Mouse (Mus musculus): ENCODE results near the gene Thoc5. TPM values are rescaled to one million over a fixed set of nuclear protein-coding genes. Genes with fewer than 3 reads are reported as not detected.

Thoc5 gene
- 10 to 100 TPM; 33.3 to 33.6 TPM for total RNA-seq (2021)
- long read RNA-seq, experiment 1, transcript Thoc5-201 (20 exons, 2,235 nt) = major isoform, 33 of 37 reads
- long read RNA-seq, experiment 1, partial matches to known transcripts = 3 of 37 reads
- long read RNA-seq, experiment 1, other reads (novel, unspliced or antisense) = 1 of 37 reads
- long read RNA-seq, experiment 2, transcript Thoc5-201 (20 exons, 2,235 nt) = major isoform, 8 of 9 reads
- long read RNA-seq, experiment 2, partial matches to known transcripts = 1 of 9 reads
- long read RNA-seq, experiment 2, other reads (novel, unspliced or antisense) = 0 of 9 reads

GRCm38 (mm10) chr11:4894848-4895816 is at the start of gene Thoc5:
Gene Thoc5 (plus strand): TSS chr11:4895320.
- peak; percentile 86 to 88 for DNase-seq

DNA sequence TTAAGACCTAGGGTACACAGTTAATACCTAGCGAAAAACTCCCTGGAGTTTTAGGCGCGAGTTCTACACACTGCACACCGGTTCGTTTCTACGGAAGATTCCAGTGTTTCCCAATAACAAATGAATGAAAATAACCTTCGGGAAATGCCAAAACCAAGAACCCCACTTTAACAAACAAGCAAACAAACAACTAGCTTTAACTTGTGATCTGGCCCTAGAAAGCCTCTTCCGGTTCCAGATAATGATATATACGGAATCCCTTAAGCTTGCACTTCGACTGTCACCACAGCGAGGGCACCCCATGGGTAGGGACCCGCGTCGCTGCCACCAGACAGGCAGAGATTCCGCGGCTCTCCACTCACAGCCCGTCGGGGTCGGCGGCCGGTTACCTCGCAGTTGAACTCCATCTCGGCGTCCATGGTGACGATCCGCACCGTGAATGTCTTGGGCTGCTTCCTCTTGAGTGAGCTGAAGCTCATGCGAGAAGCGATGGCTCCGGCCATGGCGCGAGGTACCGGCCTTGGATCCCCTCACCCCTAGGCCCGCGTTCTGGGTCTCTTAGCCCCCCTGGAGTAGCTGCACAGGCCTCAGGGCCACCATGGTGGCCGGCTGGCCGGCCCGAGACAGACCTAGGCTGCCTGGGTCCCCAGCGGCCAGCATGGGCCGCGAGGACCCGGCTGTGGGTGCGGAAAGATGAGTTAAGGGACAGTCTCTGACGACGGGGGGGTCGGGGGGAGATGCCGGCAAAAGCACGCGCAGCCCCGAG is 46.5 kb upstream of the Thoc5 start:
- peak; percentile 61 to 67 for DNase-seq

GRCm38 (mm10) chr11:4849258-4849943 is 45.7 kb upstream of the Thoc5 start, which contains the start of gene Nf2:
Gene Nf2 (minus strand): TSS chr11:4849536.
- peak; percentile 96 to 98 for DNase-seq

- DNase-seq = no peak
Observed at GRCm38 (mm10) chr11:4850404-4850803, 44.7 kb upstream of the Thoc5 start.

- no peak for DNase-seq
Observed at GRCm38 (mm10) chr11:4853021-4853420, 42.1 kb upstream of the Thoc5 start.

DNA sequence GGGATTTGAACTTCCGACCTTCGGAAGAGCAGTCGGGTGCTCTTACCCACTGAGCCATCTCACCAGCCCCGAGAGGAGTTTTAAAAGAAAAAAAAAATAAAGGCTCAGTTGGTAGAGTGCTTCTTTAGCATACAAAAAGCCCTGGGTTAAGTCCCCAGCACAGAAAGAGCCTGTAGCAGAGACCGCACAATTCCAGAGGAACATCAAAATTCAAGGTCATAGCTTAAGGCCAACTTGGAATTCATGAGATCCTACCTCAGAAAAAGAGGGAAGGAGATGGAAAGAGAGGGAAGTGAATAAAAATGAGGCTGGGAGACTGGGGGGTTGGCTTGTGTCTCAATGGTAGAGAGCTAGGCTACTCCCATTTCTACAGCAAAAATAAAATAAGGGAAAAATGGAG is 40.9 kb upstream of the Thoc5 start:
- DNase-seq = no peak

DNA sequence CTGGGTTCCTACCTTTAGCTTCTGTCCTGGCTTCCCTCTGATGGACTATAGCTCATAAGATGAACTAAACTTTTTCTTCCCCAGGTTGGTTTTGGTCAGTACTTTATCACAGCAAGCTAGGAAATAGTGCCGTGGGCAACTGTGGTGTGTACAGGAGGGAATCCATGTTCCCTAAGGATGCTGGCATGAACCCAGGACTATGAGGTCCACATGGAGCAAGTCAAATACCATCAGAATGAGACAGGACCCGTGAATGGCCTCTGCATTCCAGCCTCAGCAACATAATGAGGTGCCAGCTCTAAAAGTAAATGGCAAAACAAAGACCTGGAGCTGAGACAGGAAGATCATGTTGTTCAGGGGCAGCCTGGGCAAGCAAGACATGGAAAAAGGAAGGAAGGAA is 36.7 kb upstream of the Thoc5 start:
- no peak for DNase-seq

DNA sequence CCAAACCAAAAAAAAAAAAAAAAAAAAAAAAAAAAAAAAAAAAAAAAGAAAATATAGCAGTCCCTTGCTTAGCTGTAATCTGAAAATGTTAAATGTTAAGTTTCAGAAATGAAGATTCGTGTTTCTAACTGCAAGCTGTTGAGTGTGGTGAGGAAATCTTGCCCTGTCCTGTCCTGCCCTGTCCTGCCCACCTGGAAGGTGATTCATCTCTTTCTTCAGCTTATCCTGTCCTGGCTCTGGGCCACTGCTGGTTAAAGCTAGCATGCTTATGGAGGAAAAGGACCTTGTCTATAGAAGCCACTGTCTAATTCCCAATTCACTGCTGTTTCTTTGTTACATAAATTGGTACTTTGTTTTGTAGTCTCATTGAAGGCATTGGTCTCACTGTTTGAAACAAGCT is 34.1 kb upstream of the Thoc5 start:
- DNase-seq = no peak

GRCm38 (mm10) chr11:4861816-4862604 is 33.1 kb upstream of the Thoc5 start:
- no peak for DNase-seq

- no peak for DNase-seq
Observed at GRCm38 (mm10) chr11:4862730-4863129, 32.4 kb upstream of the Thoc5 start.

DNA sequence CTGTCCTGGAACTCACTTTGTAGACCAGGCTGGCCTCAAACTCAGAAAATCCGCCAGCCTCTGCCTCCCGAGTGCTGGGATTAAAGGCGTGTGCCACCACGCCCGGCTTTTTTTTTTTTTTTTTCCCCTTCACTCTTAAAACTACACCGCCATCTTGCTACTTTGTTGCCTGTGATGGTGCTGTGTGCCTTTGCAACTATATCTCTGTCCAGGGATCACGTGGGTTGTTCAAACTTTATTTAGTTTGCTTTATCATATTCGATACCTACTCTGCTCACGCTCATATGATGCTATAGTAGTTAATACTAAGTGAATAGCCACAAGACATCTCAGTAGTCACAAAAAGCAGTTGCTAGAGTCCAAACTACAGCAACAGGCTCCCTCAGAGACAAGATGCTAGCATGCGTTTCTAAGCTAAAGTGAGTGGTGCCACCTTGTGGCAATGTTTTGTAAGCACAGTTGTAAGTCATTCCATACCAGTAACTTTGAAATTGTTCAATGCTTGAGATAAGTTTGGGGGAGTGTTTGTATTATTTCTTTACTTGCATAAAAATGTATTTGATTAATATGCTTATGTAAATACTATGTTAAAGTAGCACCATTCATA is 29.4 kb upstream of the Thoc5 start:
- peak; percentile 63 to 72 for DNase-seq

DNA sequence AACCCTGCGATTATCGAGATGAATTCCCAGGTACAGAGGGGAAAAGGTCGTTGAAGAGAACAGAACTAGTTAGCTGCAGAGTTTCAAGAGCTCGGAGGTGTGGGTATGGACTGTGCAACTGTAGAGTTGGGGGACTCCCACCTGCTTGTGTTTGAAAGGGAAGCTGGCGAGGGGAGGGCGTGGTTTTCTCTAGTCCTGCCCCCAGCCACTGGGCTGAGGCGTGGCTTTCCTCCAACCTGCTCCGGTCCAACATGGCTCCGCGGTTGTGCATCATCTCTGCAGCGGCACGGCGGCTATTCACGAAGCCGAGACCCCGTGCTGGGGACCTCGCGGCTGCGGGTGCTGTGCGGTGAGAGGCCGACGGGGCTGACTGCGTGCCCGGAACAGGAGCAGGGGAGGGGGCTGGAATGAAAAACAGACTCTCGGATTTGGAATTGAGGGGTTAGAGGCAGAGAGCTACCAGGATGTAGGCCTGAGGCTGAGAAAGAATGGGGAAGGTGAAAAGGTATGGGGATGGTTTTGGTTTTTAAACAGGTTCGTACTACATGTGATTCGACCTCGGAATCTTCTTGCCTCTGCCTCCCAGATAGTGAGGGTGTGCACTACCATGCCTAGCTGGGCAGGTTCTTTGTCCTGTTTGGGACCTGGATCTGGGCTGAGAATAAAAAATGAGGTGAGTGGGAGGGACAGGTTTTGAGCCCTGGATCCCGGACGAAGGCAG is 21.2 kb upstream of the Thoc5 start, which contains the start of gene Nipsnap1:
TSS of gene Nipsnap1 (plus strand) at position 197 of the 721 bp plus-strand sequence.
- peak; percentile 80 to 86 for DNase-seq

- DNase-seq = peak in 1 of 2 experiments; percentile 34
Observed at GRCm38 (mm10) chr11:4874551-4874950, 20.6 kb upstream of the Thoc5 start.

- no peak for DNase-seq
Observed at GRCm38 (mm10) chr11:4881087-4881486, 14.0 kb upstream of the Thoc5 start.

DNA sequence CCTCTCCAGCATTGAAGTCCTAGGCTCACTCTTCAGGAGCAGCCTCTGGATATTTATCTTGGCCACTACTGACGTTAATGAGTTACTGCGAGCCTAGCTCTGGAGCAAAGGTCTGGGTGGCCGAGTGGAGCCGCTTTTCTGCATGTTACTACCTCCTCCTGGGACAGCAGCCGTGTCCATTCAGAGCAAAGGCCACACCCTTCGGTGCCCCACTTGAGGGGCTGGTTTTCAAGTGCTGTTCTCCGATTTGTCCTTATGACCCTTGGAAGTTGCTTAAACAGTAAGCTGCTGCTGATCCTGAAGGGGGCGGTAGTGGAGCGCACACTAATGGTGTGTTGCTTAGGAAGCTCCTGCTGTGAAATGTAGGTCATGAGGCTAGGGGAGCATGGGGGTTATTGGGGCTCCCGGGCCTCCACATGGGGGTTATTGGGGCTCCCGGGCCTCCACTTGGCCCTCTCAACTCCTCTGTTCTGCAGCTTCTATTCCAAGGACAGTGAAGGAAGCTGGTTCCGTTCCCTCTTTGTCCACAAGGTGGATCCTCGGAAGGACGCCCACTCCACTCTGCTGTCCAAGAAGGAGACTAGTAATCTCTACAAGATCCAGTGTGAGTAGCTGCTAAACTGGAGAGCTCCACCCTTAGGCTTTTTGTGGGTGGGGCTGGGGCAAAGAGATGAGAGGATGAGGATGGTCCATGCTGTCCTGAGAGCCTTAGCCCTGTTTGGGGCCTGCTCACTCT is 12.1 kb upstream of the Thoc5 start:
- DNase-seq = peak; percentile 40 to 48

GRCm38 (mm10) chr11:4885385-4885903 is 9.7 kb upstream of the Thoc5 start:
- DNase-seq = peak; percentile 59 to 61

DNA sequence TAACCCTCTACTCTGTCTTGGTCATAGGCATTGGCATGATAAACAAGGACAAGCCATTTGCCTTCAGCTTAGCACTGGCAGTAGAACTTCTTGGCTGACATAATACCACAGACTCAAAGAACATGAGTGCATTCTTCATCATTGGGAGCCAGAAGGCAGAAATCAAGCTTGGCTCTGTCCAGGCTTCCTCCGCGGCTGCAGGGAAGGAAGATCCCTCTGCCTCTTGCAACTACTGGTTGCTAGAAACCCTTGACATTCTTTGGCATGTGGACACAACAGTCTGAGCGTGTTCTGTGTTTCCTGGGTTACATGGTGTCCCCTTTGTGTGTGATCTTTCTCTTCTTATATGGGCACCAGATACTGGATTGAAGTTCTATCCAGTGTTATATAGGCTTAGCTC is 8.1 kb upstream of the Thoc5 start:
- DNase-seq = no peak

GRCm38 (mm10) chr11:4900437-4900836 is 5.3 kb downstream of the Thoc5 start:
- DNase-seq = peak; percentile 14 to 41

GRCm38 (mm10) chr11:4901956-4902355 is 6.8 kb downstream of the Thoc5 start:
- no peak for DNase-seq
